Mouse (Mus musculus): Measurements from ENCODE around the gene Eddm3b.

- TF ChIP-seq POLR2A (IDR thresholded peaks at IDR 0.05; ENCODE audit: control insufficient read depth in 1 of 2, insufficient read depth in 1 of 2, low read depth in 1 of 2, low read length in 2 of 2, poor library complexity in 1 of 2) (no peak), UBTF (IDR thresholded peaks at IDR 0.05; ENCODE audit: borderline replicate concordance, insufficient read depth, low read depth, low read length) (no peak), CTCF (IDR thresholded peaks at IDR 0.05 in 2 of 3, conservative IDR thresholded peaks at IDR 0.05 in 1 of 3; ENCODE audit: control insufficient read depth in 1 of 3, insufficient read depth in 1 of 3, low read depth in 2 of 3, low read length in 3 of 3, poor library complexity in 1 of 3, severe bottlenecking in 1 of 3) (no peak), TAL1 (IDR thresholded peaks at IDR 0.05; ENCODE audit: low read length) (no peak), EP300 (IDR thresholded peaks at IDR 0.05; ENCODE audit: low read depth in 1 of 2, low read length in 2 of 2) (no peak), NELFE (IDR thresholded peaks at IDR 0.05; ENCODE audit: low read depth, low read length) (no peak), ETS1 (IDR thresholded peaks at IDR 0.05; ENCODE audit: low read depth, low read length) (no peak), TCF12 (IDR thresholded peaks at IDR 0.05; ENCODE audit: low read depth, low read length) (no peak), MXI1 (IDR thresholded peaks at IDR 0.05; ENCODE audit: low read depth, low read length) (no peak)
Observed at GRCm38 (mm10) chr14:51094921-51095320, 19.3 kb upstream of the Eddm3b start.

Measured in MEL (cell line).